Mouse (Mus musculus) heart, adult 2 months (tissue): ENCODE data around the gene Kmt2d. TPM values are rescaled to one million over a fixed set of nuclear protein-coding genes. Genes with fewer than 3 reads are reported as not detected.

ENCODE experiments used
- DNase-seq, 2 experiments: peaks; one replicate each; pipeline ENCODE4 v3.0.0; 2021
- H3K27ac ChIP-seq: fragments of 200-600 bp; 2 replicates; pipeline ENCODE4 v1.8.1; 2022
- H3K27me3 ChIP-seq: fragments of 200-500 bp; 2 replicates; pipeline ENCODE4 v1.6.1; 2012; ENCODE audit warnings: mild to moderate bottlenecking, low read length, inconsistent platforms, mixed read lengths; ENCODE audit not compliant: control insufficient read depth, insufficient read depth
- H3K36me3 ChIP-seq: fragments of 200-500 bp; 2 replicates; pipeline ENCODE4 v1.6.1; 2012; ENCODE audit warnings: low read length, inconsistent platforms; ENCODE audit not compliant: control insufficient read depth, insufficient read depth
- H3K4me1 ChIP-seq: fragments of 200-500 bp; 2 replicates; pipeline ENCODE4 v1.6.1; 2011; ENCODE audit warnings: low read length; ENCODE audit not compliant: control insufficient read depth, insufficient read depth
- H3K4me3 ChIP-seq: fragments of 200-600 bp; 2 replicates; pipeline ENCODE4 v1.8.1; 2022
- H3K79me2 ChIP-seq: fragments of 200-500 bp; replicated peaks from 2 replicates; pipeline ENCODE4 v1.6.1; 2012; ENCODE audit warnings: mild to moderate bottlenecking, inconsistent platforms, low read length, moderate library complexity, mixed read lengths; ENCODE audit not compliant: control insufficient read depth, insufficient read depth
- H3K9ac ChIP-seq: fragments of 200-500 bp; 2 replicates; pipeline ENCODE4 v1.6.1; 2012; ENCODE audit warnings: low read depth, mild to moderate bottlenecking, control low read depth, inconsistent platforms, low read length, mixed read lengths
- CTCF ChIP-seq: fragments of 200-600 bp; IDR thresholded peaks from 2 replicates; pipeline ENCODE4 v1.8.1; 2022; ENCODE audit warnings: antibody characterized with exemption, mild to moderate bottlenecking, moderate library complexity
- EP300 ChIP-seq: fragments of 200-500 bp; IDR thresholded peaks from 2 replicates; pipeline ENCODE4 v1.6.1; 2011; ENCODE audit warnings: low read depth, low read length, control low read depth; ENCODE audit not compliant: insufficient read depth
- POLR2A ChIP-seq: fragments of 200-500 bp; IDR thresholded peaks from 2 replicates; pipeline ENCODE4 v1.6.1; 2011; ENCODE audit warnings: mild to moderate bottlenecking, low read depth, low read length, control low read depth; ENCODE audit not compliant: insufficient read depth
- WGBS: fragments of 180-500 bp; shearing (Covaris S2); methylation state at CpG from one replicate; pipeline ENCODE4 v1.1.7; 2018; 5-methylcytosine and 5-hydroxymethylcytosine counted together
- intact Hi-C: fragments of 180-260 bp; cut with DNase I; formaldehyde crosslinking; loops from one replicate; pipeline ENCODE4 v1.15.1; 2025
- polyA plus RNA-seq: library from polyadenylated mRNA; depleted of rRNA; stranded (reverse); fragments of >200 nt; gene quantifications from 2 replicates; pipeline ENCODE4 v1.2.3, GENCODE M21; 2012
- total RNA-seq, 2 experiments: library from RNA; stranded (reverse); gene quantifications; 2 replicates each; pipeline ENCODE4 v1.2.3; 2021

Kmt2d gene
- total and polyA plus RNA-seq, 3 experiments = 17.7 to 56.5 (median 51.3) TPM

GRCm38 (mm10) chr15:98853161-98853937 is 17.7 kb downstream of the Kmt2d start:
- H3K27ac ChIP-seq = no peak overlapping the region
- H3K4me3 ChIP-seq = no peak overlapping the region
- 89% methylated on average over 28 of the region's 28 CpGs for WGBS
- DNase-seq = no peak
- H3K27me3 ChIP-seq = no peaks in the 10 kb centered on the region
- H3K79me2 ChIP-seq = peaks cover 3% of the 10 kb centered on the region
- TF ChIP-seq CTCF = no peak
- TF ChIP-seq EP300 = no peak
- no peak for TF ChIP-seq POLR2A
- H3K36me3 ChIP-seq = no peaks in the 10 kb centered on the region
- no peak overlapping the region for H3K9ac ChIP-seq
- no peaks in the 10 kb centered on the region for H3K4me1 ChIP-seq
- intact Hi-C loops = no loop called here

GRCm38 (mm10) chr15:98852733-98853132 is 18.3 kb downstream of the Kmt2d start:
- no peak for TF ChIP-seq POLR2A
- no peak for TF ChIP-seq EP300
- no peak for TF ChIP-seq CTCF
- no peak overlapping the region for H3K9ac ChIP-seq
- DNase-seq = no peak
- WGBS = 90% methylated on average over 9 of the region's 9 CpGs
- intact Hi-C loops = no loop called here
- H3K27ac ChIP-seq = no peak overlapping the region
- no peaks in the 10 kb centered on the region for H3K27me3 ChIP-seq
- no peaks in the 10 kb centered on the region for H3K4me1 ChIP-seq
- no peaks in the 10 kb centered on the region for H3K36me3 ChIP-seq
- no peak overlapping the region for H3K4me3 ChIP-seq
- peaks cover 3% of the 10 kb centered on the region for H3K79me2 ChIP-seq

GRCm38 (mm10) chr15:98852071-98852470 is 18.9 kb downstream of the Kmt2d start:
- H3K79me2 ChIP-seq = peaks cover 3% of the 10 kb centered on the region
- no peaks in the 10 kb centered on the region for H3K27me3 ChIP-seq
- no peak overlapping the region for H3K27ac ChIP-seq
- H3K4me3 ChIP-seq = no peak overlapping the region
- TF ChIP-seq CTCF = no peak
- TF ChIP-seq EP300 = no peak
- TF ChIP-seq POLR2A = no peak
- WGBS = 92% methylated on average over 9 of the region's 9 CpGs
- H3K36me3 ChIP-seq = no peaks in the 10 kb centered on the region
- intact Hi-C loops = no loop called here
- no peak for DNase-seq
- no peak overlapping the region for H3K9ac ChIP-seq
- H3K4me1 ChIP-seq = no peaks in the 10 kb centered on the region

- H3K79me2 ChIP-seq = peaks cover 3% of the 10 kb centered on the region
- WGBS = 87% methylated on average over 21 of the region's 21 CpGs
- no peak overlapping the region for H3K9ac ChIP-seq
- no peaks in the 10 kb centered on the region for H3K27me3 ChIP-seq
- no peaks in the 10 kb centered on the region for H3K36me3 ChIP-seq
- DNase-seq = no peak
- intact Hi-C loops = no loop called here
- TF ChIP-seq EP300 = no peak
- TF ChIP-seq POLR2A = no peak
- no peak for TF ChIP-seq CTCF
- no peaks in the 10 kb centered on the region for H3K4me1 ChIP-seq
- no peak overlapping the region for H3K27ac ChIP-seq
- H3K4me3 ChIP-seq = no peak overlapping the region
These were observed 19.7 kb downstream of the Kmt2d start for GRCm38 (mm10) chr15:98851229-98851818.

GRCm38 (mm10) chr15:98850668-98851067 is 20.3 kb downstream of the Kmt2d start:
- Histone ChIP-seq H3K4me3 (no peak overlapping the region), H3K36me3 (no peaks in the 10 kb centered on the region), H3K4me1 (no peaks in the 10 kb centered on the region), H3K27me3 (no peaks in the 10 kb centered on the region), H3K9ac (no peak overlapping the region), H3K27ac (no peak overlapping the region), H3K79me2 (peaks cover 3% of the 10 kb centered on the region)
- intact Hi-C loops = no loop called here
- DNase-seq = peak in 1 of 2 experiments; percentile 52
- 79% methylated on average over 14 of the region's 14 CpGs for WGBS
- TF ChIP-seq EP300 (no peak), CTCF (no peak), POLR2A (no peak)

GRCm38 (mm10) chr15:98849956-98850600 is 20.9 kb downstream of the Kmt2d start:
- no peak for TF ChIP-seq POLR2A
- no peak for TF ChIP-seq EP300
- H3K4me1 ChIP-seq = no peaks in the 10 kb centered on the region
- DNase-seq = no peak
- intact Hi-C loops = no loop called here
- H3K79me2 ChIP-seq = peaks cover 3% of the 10 kb centered on the region
- no peak overlapping the region for H3K9ac ChIP-seq
- 86% methylated on average over 16 of the region's 16 CpGs for WGBS
- H3K4me3 ChIP-seq = no peak overlapping the region
- no peaks in the 10 kb centered on the region for H3K36me3 ChIP-seq
- H3K27me3 ChIP-seq = no peaks in the 10 kb centered on the region
- no peak overlapping the region for H3K27ac ChIP-seq
